In the genomic region with DNA sequence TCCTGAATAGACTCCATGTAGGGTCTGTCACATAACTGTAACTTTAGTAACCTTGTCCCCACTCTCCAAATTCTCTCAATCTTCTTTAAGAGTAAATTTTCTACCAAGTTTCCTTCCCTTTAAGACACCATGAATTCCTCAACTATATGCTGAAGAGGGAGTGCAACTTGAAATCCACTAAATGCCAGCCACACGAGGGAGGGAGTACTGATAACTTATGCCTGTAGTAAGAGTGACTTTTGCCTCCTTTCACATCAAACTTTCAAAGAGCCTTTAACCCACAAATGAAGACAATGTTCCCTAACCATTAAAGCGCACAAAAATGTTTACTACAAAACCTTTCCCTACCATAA, we compare ENCODE assay signal across 9 mouse cellular contexts. TPM values are rescaled to one million over a fixed set of nuclear protein-coding genes. Genes with fewer than 3 reads are reported as not detected.
A peak's percentile ranks its signal among the peaks of the same experiment; 100 is the strongest.
DNase-seq lines count a peak whose midpoint lies in the region; TF ChIP-seq lines count a peak whose summit lies in the region.
"Had no signal": no experiment of that assay in that cellular context is flagged by ENCODE, and none has a peak within 500 bp of the region (broad histone marks: within the 10 kb centered on the region; RNA-seq: fewer than 3 reads in every experiment).

No protein-coding gene starts in this region.

- H3ac ChIP-seq in myocyte (ENCODE audit: control insufficient read depth, insufficient read length) = peak overlapping the region; percentile 22

- no peak for DNase-seq in lung, adult 2 months
- no peak for DNase-seq in lung, postnatal 14 days
- DNase-seq in hindlimb bud, embryonic 11.5 days (ENCODE audit: extremely low spot score, low read depth, low spot score) = peak; percentile 8
- DNase-seq in cerebellum, postnatal 25 days = no peak
- no peak for DNase-seq in gastrocnemius, postnatal 14 days
- DNase-seq in lung, postnatal 25 days (ENCODE audit: low spot score) = no peak

- H3K4me1 ChIP-seq in lung, adult 2 months (ENCODE audit: control insufficient read depth, insufficient read depth, low read length) = no peaks in the 10 kb centered on the region
- H3K4me1 ChIP-seq in embryonic fibroblast, embryonic 13.5 days (ENCODE audit: control insufficient read depth, insufficient read depth, low read length) = no peaks in the 10 kb centered on the region

- WGBS in lung, adult 2 months = 60% methylated on average over 2 of the region's 2 CpGs

- H3K36me3 ChIP-seq in myocyte (ENCODE audit: control insufficient read depth, insufficient read depth) = no peaks in the 10 kb centered on the region

- no peaks in the 10 kb centered on the region for H3K27me3 ChIP-seq in myocyte (ENCODE audit: control insufficient read depth, insufficient read depth, insufficient read length)

- intact Hi-C loops in gastrocnemius, postnatal 14 days (cut with DNase I; ENCODE audit: low total_unique reads) = no loop called here

- no peak for TF ChIP-seq POLR2A in lung, adult 2 months (IDR thresholded peaks at IDR 0.05; ENCODE audit: borderline replicate concordance, extremely low read depth, low read depth, low read length)
- TF ChIP-seq POLR2A in embryonic fibroblast, embryonic 13.5 days (IDR thresholded peaks at IDR 0.05; ENCODE audit: low read depth, low read length) = no peak
- TF ChIP-seq POLR2A in myocyte (IDR thresholded peaks at IDR 0.05; ENCODE audit: insufficient read length, low read depth) = no peak

- H3K4me3 ChIP-seq in lung, adult 2 months (replicated peaks; ENCODE audit: extremely low read depth, low read depth, low read length) = peak overlapping the region; percentile 49
- H3K4me3 ChIP-seq in embryonic fibroblast, embryonic 13.5 days (ENCODE audit: insufficient read depth, low read length) = peak overlapping the region; percentile 35
- H3K4me3 ChIP-seq in myocyte = no peak overlapping the region

- no peak overlapping the region for H3K27ac ChIP-seq in embryonic fibroblast, embryonic 13.5 days (ENCODE audit: insufficient read depth, low read length)

- no peaks in the 10 kb centered on the region for H3K79me2 ChIP-seq in myocyte (ENCODE audit: control insufficient read depth, insufficient read depth)

- H3K4me2 ChIP-seq in myocyte (ENCODE audit: low read depth) = peak overlapping the region; percentile 61

- no peak for TF ChIP-seq CTCF in lung, adult 2 months (IDR thresholded peaks at IDR 0.05; ENCODE audit: insufficient read depth, low read length)
- TF ChIP-seq CTCF in embryonic fibroblast, embryonic 13.5 days (IDR thresholded peaks at IDR 0.05; ENCODE audit: borderline replicate concordance, insufficient read depth, low read length) = no peak

TF ChIP-seq in myocyte, 11 proteins besides CTCF, POLR2A, EP300 and RAD21:
- TF ChIP-seq CEBPB (IDR thresholded peaks at IDR 0.05; ENCODE audit: insufficient read depth, poor library complexity, severe bottlenecking) = no peak
- TF ChIP-seq MYOG (IDR thresholded peaks at IDR 0.05; ENCODE audit: control insufficient read depth in 1 of 3, insufficient read depth in 1 of 3, insufficient read length in 2 of 3, low read depth in 2 of 3) = no peak
- no peak for TF ChIP-seq SRF (IDR thresholded peaks at IDR 0.05; ENCODE audit: control insufficient read depth, insufficient read length, low read depth)
- TF ChIP-seq POLR2AphosphoS2 (IDR thresholded peaks at IDR 0.05; ENCODE audit: insufficient read length, low read depth) = no peak

RNA-seq across cellular contexts. Expression of a gene that starts 1.0 kb away (rescaled TPM):
- 1.9 TPM in 2 replicates for polyA plus RNA-seq in lung, adult 2 months (2012; rRNA removed)
- polyA plus RNA-seq in embryonic fibroblast, embryonic 13.5 days (2011; ENCODE audit: insufficient read length, low read depth, missing spikeins) = 3.1 and 4.4 TPM in 2 replicates
- 1.2 TPM for polyA plus RNA-seq in myocyte (2012; fragmentation: generic; extraction: Trizol)
- 1 to 10 TPM; 2.4 to 2.6 TPM for total RNA-seq in gastrocnemius, postnatal 14 days (2021)

RNA-seq across cellular contexts. Expression of a gene that starts 12.7 kb away (rescaled TPM):
- 4.6 and 9.2 TPM in 2 replicates for polyA plus RNA-seq in lung, adult 2 months (2012; rRNA removed)
- polyA plus RNA-seq in embryonic fibroblast, embryonic 13.5 days (2011; ENCODE audit: insufficient read length, low read depth, missing spikeins) = 14.4 and 21.6 TPM in 2 replicates
- 11.4 TPM for polyA plus RNA-seq in myocyte (2012; fragmentation: generic; extraction: Trizol)
- total RNA-seq in gastrocnemius, postnatal 14 days (2021) = 1 to 10 TPM; 7.0 to 7.3 TPM

RNA-seq across cellular contexts. Expression of a gene that starts 32.3 kb away (rescaled TPM):
- polyA plus RNA-seq in lung, adult 2 months (2012; rRNA removed) = not detected in 2 replicates
- not detected in 2 replicates for polyA plus RNA-seq in embryonic fibroblast, embryonic 13.5 days (2011; ENCODE audit: insufficient read length, low read depth, missing spikeins)
- polyA plus RNA-seq in myocyte (2012; fragmentation: generic; extraction: Trizol) = not detected
- under 1 TPM in 1 of 2 experiments, not detected in 1; 0.14 TPM for total RNA-seq in gastrocnemius, postnatal 14 days (2021)

RNA-seq across cellular contexts. Expression of a gene that starts 46.8 kb away (rescaled TPM):
- 0.84 and 1.3 TPM in 2 replicates for polyA plus RNA-seq in lung, adult 2 months (2012; rRNA removed)
- 0.30 and 0.35 TPM in 2 replicates for polyA plus RNA-seq in embryonic fibroblast, embryonic 13.5 days (2011; ENCODE audit: insufficient read length, low read depth, missing spikeins)
- 0.46 TPM for polyA plus RNA-seq in myocyte (2012; fragmentation: generic; extraction: Trizol)
- total RNA-seq in gastrocnemius, postnatal 14 days (2021) = under 1 TPM; 0.23 to 0.24 TPM

RNA-seq across cellular contexts. Expression of a gene that starts 49.5 kb away (rescaled TPM):
- polyA plus RNA-seq in lung, adult 2 months (2012; rRNA removed) = not detected in 2 replicates
- polyA plus RNA-seq in embryonic fibroblast, embryonic 13.5 days (2011; ENCODE audit: insufficient read length, low read depth, missing spikeins) = not detected in 2 replicates
- polyA plus RNA-seq in myocyte (2012; fragmentation: generic; extraction: Trizol) = not detected
- total RNA-seq in gastrocnemius, postnatal 14 days (2021) = not detected
- polyA plus RNA-seq: large intestine, adult 2 months had no signal
